Mouse (Mus musculus) kidney, adult 11 months (tissue): Measurements from ENCODE around the gene Snap25.
A peak's percentile ranks its signal among the peaks of the same experiment; 100 is the strongest.

Experiments
- DNase-seq: peaks from one replicate; pipeline ENCODE4 v3.0.0; 2022

Snap25 gene

GRCm38 (mm10) chr2:136713299-136713758 is at the start of gene Snap25:
Gene Snap25 (plus strand): TSS chr2:136713453.
- no peak for DNase-seq

GRCm38 (mm10) chr2:136666951-136667350 is 46.3 kb upstream of the Snap25 start:
- DNase-seq, result no peak

- no peak for DNase-seq
These were observed 44.1 kb upstream of the Snap25 start for GRCm38 (mm10) chr2:136669183-136669582.

DNA sequence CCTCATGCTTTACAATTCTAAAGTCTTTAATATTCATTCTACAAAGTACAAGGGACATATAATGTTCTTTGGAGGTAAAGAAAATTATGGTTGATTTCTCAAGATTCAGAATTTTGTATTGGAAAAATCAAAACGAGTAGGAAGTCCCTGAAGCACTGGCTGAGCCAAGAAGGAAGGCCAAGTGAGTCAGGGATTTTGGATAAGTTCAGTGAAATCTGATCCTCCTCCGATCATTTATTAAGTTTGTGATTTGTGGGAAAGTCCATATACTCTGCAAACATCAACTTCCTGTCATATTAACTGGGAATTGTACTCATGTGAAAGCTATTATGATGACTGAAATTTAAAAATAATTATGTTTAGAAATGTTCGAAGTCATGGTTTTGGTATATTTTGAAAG is 43.6 kb upstream of the Snap25 start:
- DNase-seq, result no peak

- no peak for DNase-seq
These were observed 42.5 kb upstream of the Snap25 start for GRCm38 (mm10) chr2:136670539-136671271.

DNA sequence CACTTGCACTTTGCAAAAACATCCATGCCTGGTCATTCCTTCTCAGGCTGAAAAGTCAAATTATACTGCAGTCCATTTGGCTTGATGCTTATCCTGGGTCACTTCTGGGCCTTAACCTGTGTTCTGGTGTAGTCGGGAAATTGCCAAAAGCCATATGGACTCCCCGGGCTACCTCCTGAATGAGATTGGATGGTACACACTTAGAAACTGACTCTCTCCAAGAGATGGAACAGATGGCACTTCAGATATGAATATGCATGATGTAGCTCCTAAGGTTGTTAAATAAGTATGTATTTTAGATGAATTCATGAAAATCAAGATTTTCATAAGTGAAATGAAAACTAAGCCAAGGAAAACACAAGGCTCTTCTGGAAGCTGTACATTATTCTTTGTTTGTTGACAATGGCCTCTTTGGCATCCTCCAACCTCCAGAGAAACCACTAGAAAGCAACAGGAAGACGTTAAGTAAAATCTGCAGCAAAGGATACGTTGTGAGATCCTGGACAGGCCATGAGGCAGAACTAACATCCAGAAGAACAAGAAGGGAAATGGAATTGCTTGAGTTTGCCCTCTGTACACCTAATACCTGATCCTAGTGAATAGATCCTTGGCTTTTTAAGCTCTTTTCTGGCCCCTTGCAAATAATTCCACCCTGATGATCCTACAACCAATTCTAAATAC is 39.0 kb upstream of the Snap25 start:
- DNase-seq, result no peak

DNA sequence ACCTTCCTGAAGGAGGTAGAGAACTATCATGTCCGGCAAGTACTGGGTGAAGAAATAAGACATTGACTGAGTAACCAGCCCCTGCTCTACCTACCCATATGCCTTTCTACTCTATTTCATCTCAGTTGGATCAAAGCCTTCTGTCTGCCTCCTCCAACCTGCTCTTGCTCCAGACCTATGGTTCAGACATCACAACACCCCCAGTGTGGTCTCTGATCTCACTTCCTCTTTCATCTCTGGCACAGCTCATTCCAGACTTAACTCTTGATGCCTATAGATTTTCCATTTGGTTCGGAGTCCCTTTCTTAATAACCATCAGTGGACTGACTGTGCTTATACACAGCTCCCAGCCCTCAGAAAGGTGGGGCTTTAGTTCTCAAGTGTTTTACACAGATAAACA is 37.1 kb upstream of the Snap25 start:
- DNase-seq, result no peak

GRCm38 (mm10) chr2:136676918-136677445 is 36.3 kb upstream of the Snap25 start:
- no peak for DNase-seq

DNA sequence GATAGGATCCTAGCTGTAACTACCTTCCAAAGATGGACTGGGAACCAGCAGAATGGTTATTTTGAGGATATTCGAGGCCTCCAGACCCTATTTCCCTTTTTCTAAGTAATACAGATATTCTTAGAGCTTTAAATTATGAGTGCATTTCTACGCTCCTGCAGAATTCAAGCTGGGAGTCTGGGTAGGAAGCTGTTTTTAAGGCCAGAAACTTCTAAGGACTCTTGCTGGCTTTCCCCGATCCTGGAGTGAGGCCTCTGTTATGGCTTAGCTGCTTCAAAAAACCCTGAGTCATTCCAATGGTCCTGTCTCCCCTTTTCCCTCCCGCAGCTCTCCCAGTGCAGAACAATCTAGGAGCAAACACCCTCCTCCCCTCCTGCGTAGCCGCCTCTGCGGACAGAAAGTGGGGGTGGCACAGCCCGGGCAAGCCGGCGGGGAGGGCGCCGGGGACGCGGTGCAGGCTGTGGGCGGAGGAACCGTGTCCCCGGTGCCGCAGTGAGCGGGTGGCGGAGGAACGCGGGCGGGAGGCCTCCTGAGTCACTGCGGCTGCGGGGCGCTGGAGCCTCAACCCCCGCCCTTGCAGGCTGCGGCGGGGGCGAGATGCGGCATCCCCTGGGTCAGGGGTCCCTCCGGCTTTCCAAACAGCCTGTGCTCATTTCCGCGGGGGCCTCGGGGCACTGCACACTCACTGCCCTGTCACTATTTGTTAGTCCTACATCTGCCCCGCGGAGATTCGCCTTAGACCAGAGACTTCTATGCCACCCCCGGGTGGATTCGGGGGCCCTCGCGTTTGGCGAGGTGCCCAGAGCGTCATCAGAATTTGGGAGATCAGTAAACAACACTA is 34.7 kb upstream of the Snap25 start:
- DNase-seq, result peak; percentile 70

DNA sequence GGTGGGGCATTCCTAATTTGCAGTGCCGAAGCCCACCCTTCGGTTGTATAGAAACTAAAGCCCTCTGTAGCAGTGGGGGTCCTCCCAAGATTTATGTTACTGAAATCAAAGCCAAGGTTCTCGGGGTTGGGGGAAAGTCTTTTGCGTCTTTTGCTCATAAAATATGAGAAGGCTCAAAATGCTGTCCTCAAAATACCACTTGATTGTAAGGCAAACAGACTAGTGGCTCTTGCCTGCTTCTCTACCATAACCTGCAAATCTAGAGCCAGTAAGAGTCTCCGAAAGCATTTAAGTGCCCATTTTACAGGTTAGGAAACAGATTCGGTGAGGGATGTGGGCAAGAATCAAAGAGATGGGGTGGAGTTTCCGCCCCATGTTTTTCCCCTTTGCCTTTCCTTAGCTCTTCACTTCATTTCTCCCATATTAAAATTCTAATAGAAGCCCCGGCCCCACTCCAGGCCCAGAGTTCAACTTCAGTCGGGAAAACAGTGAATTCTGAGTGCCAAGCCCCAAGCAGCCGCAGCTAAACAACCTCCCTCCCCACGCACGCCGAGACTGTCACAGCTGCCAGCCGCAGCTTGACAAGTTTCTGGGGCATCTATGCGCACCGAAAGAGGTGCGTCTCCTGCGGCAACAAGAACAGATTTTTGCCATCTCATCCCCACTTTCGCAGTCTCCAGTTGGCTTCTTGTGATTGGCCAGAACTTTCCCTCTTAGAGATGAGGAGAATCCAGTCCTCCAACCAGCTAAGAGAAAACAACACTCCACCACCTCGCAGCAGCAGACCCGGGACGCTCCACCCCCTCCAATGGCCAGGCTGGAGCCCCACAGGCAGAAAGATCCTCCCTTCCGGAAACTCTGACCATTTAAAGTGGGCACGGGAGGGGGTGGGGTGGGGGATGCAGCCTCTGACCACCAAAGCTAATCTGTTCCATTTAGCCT is 33.7 kb upstream of the Snap25 start:
- peak; percentile 77 for DNase-seq

- DNase-seq, result peak; percentile 20
These were observed 30.9 kb upstream of the Snap25 start for GRCm38 (mm10) chr2:136682146-136682860.

GRCm38 (mm10) chr2:136686195-136686594 is 27.1 kb upstream of the Snap25 start:
- no peak for DNase-seq

- DNase-seq, result no peak
These were observed 25.9 kb upstream of the Snap25 start for GRCm38 (mm10) chr2:136687316-136687715.

DNA sequence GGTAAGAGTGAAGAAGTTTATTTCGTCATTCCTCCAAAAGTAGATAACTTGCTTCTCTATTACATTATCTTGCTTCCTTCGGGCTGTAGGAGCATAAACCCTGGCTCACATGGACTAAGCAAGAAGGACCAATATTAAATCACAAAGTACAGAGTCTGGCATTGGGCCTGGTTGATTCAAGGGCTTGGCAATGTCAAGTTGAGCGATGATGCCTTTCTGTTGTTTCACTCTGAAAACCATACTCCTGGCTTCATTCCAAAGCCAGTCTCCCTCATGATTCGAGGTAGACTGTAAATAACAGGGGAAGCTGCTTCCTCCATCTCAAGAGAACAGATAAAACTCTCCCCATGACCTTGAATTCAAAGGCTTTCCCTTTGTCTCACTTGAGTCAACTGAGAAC is 23.8 kb upstream of the Snap25 start:
- no peak for DNase-seq

DNA sequence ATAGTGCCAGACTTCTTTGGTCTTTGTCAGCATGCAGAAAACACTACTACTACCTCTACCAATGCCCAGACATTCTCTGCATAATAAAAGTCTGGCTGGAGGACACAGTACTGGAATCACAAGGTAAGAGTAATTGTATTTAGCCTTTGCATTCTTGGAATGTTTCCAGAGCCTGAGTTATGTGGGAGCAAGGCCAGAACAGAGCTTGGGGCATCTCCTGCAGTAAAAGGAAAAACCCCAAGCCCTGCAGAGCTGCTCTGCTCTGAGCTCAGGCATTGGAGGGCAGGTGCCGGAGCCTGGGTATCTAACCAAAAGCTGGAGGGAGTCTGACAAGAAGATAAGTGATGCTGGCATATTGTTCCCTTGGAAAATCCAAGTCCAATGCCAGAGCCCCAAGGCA is 21.6 kb upstream of the Snap25 start:
- DNase-seq, result no peak

- DNase-seq, result no peak
These were observed 13.6 kb upstream of the Snap25 start for GRCm38 (mm10) chr2:136699429-136700227.

DNA sequence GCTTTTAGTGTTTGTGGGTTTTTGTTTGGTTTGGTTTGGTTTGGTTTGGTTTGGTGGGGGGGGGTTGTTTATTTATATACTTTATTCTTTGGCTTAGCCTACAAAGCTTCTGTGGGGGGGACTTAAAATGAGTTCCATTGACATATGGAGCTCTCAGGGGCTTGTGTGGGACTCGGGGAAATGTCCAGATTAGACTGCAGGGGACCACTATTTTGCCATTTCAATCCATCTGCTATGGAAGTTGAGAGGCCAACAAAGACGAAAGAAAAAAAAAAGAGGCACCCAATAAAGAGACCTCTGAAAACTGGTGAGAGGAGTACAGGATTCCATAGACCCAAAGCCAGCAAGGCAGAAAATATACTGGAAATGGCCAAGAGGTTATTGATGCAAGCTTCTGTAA is 9.9 kb upstream of the Snap25 start:
- no peak for DNase-seq

DNA sequence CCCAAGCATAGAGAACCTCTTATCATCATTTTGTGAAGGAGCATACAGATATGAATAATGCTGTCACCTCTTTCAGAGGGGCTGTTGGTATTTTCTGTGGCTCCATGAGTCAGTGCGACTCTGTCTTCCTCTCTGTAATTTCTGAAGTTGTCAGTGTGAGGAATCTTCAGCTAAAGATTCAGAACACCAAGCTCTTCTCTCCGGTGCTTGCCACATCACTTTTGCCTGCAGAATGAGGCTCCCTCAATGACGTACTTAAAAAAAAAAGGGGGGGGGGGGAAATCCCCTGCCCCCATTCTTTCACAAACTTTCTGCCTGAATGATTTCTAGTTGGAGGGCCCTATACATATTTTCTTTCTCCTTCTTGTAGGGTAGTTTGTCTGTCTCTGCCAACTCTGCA is 2.1 kb upstream of the Snap25 start:
- no peak for DNase-seq

GRCm38 (mm10) chr2:136711746-136712440 is 1.4 kb upstream of the Snap25 start:
- DNase-seq, result no peak

DNA sequence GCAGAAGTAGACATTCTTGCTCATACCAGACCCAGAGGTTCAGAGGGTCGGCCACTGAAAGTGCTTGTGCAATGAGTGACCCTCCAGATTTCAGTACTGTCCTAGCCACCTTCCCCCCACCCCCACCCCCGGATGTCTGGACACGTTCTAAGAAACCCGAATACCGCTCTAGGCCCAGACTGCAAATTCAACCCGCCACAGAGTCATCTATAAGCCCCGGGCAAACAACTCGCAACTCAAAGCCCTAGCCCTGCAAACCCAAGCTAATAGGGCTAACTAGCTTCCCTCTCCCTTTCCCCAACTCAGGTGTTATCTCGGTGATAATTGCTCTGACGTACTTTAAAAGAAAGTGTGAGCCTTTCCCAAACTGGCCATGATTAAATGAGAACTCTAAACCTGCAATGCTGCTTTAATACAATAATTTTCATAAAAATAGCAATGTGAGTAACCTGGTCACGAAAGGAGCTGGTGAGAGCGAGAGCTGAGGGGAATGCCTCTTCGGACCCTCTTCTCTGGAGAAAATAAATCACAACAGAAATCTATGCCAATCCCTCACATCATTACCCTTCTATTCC is 725 bp upstream of the Snap25 start:
- DNase-seq, result no peak
